Mouse (Mus musculus) midbrain, embryonic 14.5 days (tissue): ENCODE data around the gene Gm4756. TPM values are rescaled to one million over a fixed set of nuclear protein-coding genes. Genes with fewer than 3 reads are reported as not detected.

Source experiments
- ATAC-seq: fragments of 200-750 bp; cut with Nextera tagmentation; 2 replicates; pipeline ENCODE4 v1.8.0; 2017; ENCODE audit warnings: moderate number of reproducible peaks, moderate library complexity; ENCODE audit not compliant: low FRiP score, low TSS enrichment
- DNase-seq: peaks from one replicate; pipeline ENCODE4 v3.0.0-alpha.2; 2015
- H3K27ac ChIP-seq: fragments of 300-500 bp; sonication (generic); replicated peaks from 2 replicates; pipeline ENCODE4 v1.5.1; 2014; ENCODE audit warnings: mild to moderate bottlenecking, low read depth, low read length, moderate library complexity
- H3K27me3 ChIP-seq: fragments of 300-500 bp; sonication (generic); 2 replicates; pipeline ENCODE4 v1.6.1; 2014; ENCODE audit warnings: low read length, control low read depth, mixed read lengths; ENCODE audit not compliant: control insufficient read depth, insufficient read depth
- H3K36me3 ChIP-seq: fragments of 300-500 bp; sonication (generic); 2 replicates; pipeline ENCODE4 v1.6.1; 2014; ENCODE audit warnings: low read length, control low read depth; ENCODE audit not compliant: control insufficient read depth, insufficient read depth
- H3K4me1 ChIP-seq: fragments of 300-500 bp; sonication (generic); 2 replicates; pipeline ENCODE4 v1.6.1; 2014; ENCODE audit warnings: mild to moderate bottlenecking, antibody characterized with exemption, low read length, control low read depth; ENCODE audit not compliant: control insufficient read depth, insufficient read depth
- H3K4me2 ChIP-seq: fragments of 300-500 bp; sonication (generic); 2 replicates; pipeline ENCODE4 v1.6.1; 2014; ENCODE audit warnings: mild to moderate bottlenecking, low read length, moderate library complexity
- H3K4me3 ChIP-seq: fragments of 300-500 bp; sonication (generic); replicated peaks from 2 replicates; pipeline ENCODE4 v1.5.1; 2014; ENCODE audit warnings: low read depth, low read length
- H3K9ac ChIP-seq: fragments of 300-500 bp; sonication (generic); replicated peaks from 2 replicates; pipeline ENCODE4 v1.6.1; 2014; ENCODE audit warnings: mild to moderate bottlenecking, low read length, moderate library complexity
- H3K9me3 ChIP-seq: fragments of 300-500 bp; sonication (generic); 2 replicates; pipeline ENCODE4 v1.6.1; 2016; ENCODE audit warnings: low read length, control low read depth, mixed read lengths; ENCODE audit not compliant: control insufficient read depth
- WGBS: fragments of 180-500 bp; shearing (Covaris S2); extraction: QIAGEN DNeasy Blood & Tissue Kit; methylation state at CpG from one replicate; pipeline ENCODE4 v1.1.7; 2014; 5-methylcytosine and 5-hydroxymethylcytosine counted together
- polyA plus RNA-seq: library from polyadenylated mRNA; unstranded; fragments of >200 nt; fragmentation: Nextera tagmentation; extraction: Ambion mirVana; gene quantifications from 2 replicates; pipeline ENCODE4 v1.2.1, GENCODE M21; 2014

The Gm4756 gene
- polyA plus RNA-seq, 1 experiment from 2014 or later = not detected

GRCm38 (mm10) chr12:72582021-72582420 lies 67.4 kb downstream of the Gm4756 start:
- DNase-seq (no peak), ATAC-seq (no peak)
- Histone ChIP-seq H3K9me3 (no peaks in the 10 kb centered on the region), H3K27me3 (no peaks in the 10 kb centered on the region), H3K36me3 (peaks cover 5% of the 10 kb centered on the region; the same call in 1 of the 2 replicates), H3K4me3 (no peak overlapping the region), H3K27ac (no peak overlapping the region), H3K4me1 (no peaks in the 10 kb centered on the region), H3K9ac (no peak overlapping the region), H3K4me2 (no peak overlapping the region)
- WGBS = 92% methylated on average over 3 of the region's 3 CpGs

DNA sequence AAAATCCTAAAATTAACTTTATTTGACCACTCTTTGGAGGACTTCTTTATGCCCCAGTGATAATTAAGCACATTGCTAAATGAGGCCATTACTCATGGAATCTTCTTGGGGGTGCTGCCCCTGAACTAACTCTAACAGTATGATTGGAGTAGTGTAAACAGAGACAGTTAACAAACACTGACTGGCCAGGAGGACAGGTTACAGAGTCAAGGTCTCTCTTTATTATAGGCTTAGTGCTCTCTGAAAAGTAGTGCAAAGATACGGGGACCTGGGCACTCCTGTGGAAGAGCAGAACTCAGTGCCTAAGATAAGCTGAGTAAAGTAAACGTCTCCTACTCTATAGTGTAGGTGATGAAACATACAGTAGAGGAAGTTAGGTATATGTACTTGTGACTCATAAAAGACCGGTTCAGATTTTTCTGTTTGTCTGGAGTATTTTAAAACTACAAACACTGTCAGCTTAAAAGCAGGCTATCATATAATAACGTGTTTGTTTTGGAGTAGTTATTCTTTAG lies 85.1 kb downstream of the Gm4756 start:
- Histone ChIP-seq H3K4me2 (no peak overlapping the region), H3K4me3 (no peak overlapping the region), H3K27ac (no peak overlapping the region), H3K9me3 (no peaks in the 10 kb centered on the region), H3K9ac (no peak overlapping the region), H3K36me3 (peaks cover 4% of the 10 kb centered on the region; the same call in 1 of the 2 replicates), H3K4me1 (no peaks in the 10 kb centered on the region), H3K27me3 (no peaks in the 10 kb centered on the region)
- ATAC-seq (no peak), DNase-seq (no peak)
- 94% methylated on average over 4 of the region's 4 CpGs for WGBS

- 78% methylated on average over 4 of the region's 4 CpGs for WGBS
- Histone ChIP-seq H3K27me3 (no peaks in the 10 kb centered on the region), H3K9ac (no peak overlapping the region), H3K9me3 (no peaks in the 10 kb centered on the region), H3K4me2 (no peak overlapping the region), H3K4me3 (no peak overlapping the region), H3K27ac (no peak overlapping the region), H3K36me3 (0 out of 2 replicates have a peak, but pooled peaks cover 4% of the 10 kb centered on the region), H3K4me1 (peaks cover 6% of the 10 kb centered on the region; the same call in 1 of the 2 replicates)
- no peak for DNase-seq
- ATAC-seq = no peak
Observed at GRCm38 (mm10) chr12:72554347-72554746, 95.1 kb downstream of the Gm4756 start.

- 90% methylated on average over 10 of the region's 10 CpGs for WGBS
- H3K4me3 ChIP-seq = no peak overlapping the region
Observed at GRCm38 (mm10) chr12:72538571-72538970, 110.9 kb downstream of the Gm4756 start.

DNA sequence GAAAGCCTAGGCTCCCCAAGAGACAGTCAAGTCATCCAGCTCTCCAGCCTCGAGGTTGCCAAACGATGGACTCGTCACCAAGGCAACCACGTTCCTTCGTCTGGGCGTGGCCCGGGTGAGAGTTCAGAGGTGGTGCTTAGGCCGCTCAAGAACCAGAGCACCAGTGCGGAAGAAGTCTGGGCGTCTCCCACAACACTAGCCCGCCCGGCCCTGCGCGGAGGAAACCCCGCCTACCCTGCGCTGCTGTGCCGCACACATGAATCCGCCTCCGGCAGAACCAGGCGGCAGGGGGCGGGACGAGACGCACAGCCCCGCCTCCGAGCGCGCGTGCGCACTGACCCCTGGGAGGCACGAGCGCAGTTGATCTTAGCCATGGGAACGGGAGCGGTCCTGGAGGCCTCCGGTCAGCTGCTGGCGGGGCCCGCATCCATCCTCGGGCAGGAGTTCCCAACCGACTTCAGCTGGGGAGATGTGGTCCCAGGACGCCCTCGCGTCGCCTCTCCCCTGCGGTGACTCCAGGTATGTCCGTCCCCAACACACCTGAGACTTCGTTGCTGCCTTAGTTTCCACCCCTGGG lies 113.4 kb downstream of the Gm4756 start, which contains the start of gene Pcnx4:
Pcnx4 (plus strand) TSS at position 363 of the 577 bp plus-strand sequence.
- under 1% methylated on average over 45 of the region's 45 CpGs for WGBS
- peaks cover 7% of the 10 kb centered on the region; the same call in 1 of the 2 replicates for H3K4me1 ChIP-seq
- peak within 1 kb of the TSS; percentile 59 for H3K4me3 ChIP-seq
- ATAC-seq = peak; percentile 97
- H3K36me3 ChIP-seq = no peaks in the 10 kb centered on the region
- no peaks in the 10 kb centered on the region for H3K9me3 ChIP-seq
- H3K27me3 ChIP-seq = no peaks in the 10 kb centered on the region
- peak within 1 kb of the TSS; percentile 33 for H3K27ac ChIP-seq
- DNase-seq = peak; percentile 98
- peak within 1 kb of the TSS; percentile 71 for H3K4me2 ChIP-seq
- peak within 1 kb of the TSS; percentile 63 for H3K9ac ChIP-seq

More at GRCm38 (mm10) chr12:72538571-72538970, 110.9 kb downstream of the Gm4756 start:
- Histone ChIP-seq H3K9me3 (no peaks in the 10 kb centered on the region), H3K4me1 (peaks cover 7% of the 10 kb centered on the region; the same call in 1 of the 2 replicates), H3K27ac (no peak overlapping the region), H3K36me3 (no peaks in the 10 kb centered on the region; the same call in 1 of the 2 replicates), H3K9ac (no peak overlapping the region), H3K27me3 (no peaks in the 10 kb centered on the region), H3K4me2 (no peak overlapping the region)
- no peak for ATAC-seq
- no peak for DNase-seq

GRCm38 (mm10) chr12:72535599-72535998 lies 113.9 kb downstream of the Gm4756 start:
- Histone ChIP-seq H3K9me3 (no peaks in the 10 kb centered on the region), H3K9ac (peak overlapping the region; percentile 63), H3K4me3 (peak overlapping the region; percentile 59), H3K36me3 (no peaks in the 10 kb centered on the region), H3K27me3 (no peaks in the 10 kb centered on the region), H3K27ac (peak overlapping the region; percentile 33), H3K4me2 (peak overlapping the region; percentile 71), H3K4me1 (peaks cover 7% of the 10 kb centered on the region; the same call in 1 of the 2 replicates)
- 39% methylated on average over 3 of the region's 3 CpGs for WGBS
- ATAC-seq (no peak; the same call in 1 of the 2 replicates), DNase-seq (no peak)

DNA sequence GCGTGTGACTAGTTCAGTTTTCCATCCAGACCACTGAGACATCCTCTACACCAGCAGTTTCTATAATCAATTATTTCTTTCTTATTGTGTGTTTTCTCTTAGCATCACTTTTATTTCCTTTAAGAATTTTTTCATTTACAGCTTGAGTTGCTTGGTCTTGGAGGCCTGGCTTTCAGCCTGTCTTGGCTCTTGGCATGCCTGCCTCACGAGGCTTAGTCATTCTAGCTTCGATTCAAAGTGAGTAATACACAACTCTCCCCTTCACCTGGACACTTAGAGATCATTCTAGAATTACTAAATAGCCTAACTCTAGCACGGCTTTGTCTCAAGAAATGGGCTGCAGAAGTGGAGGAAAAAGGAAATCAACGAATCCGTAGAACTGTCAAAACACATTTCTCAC lies 115.5 kb downstream of the Gm4756 start:
- Histone ChIP-seq H3K4me2 (no peak overlapping the region), H3K9me3 (no peaks in the 10 kb centered on the region), H3K36me3 (no peaks in the 10 kb centered on the region), H3K27me3 (no peaks in the 10 kb centered on the region), H3K27ac (no peak overlapping the region), H3K4me1 (peaks cover 7% of the 10 kb centered on the region; the same call in 1 of the 2 replicates), H3K4me3 (no peak overlapping the region), H3K9ac (no peak overlapping the region)
- WGBS = 88% methylated on average over 6 of the region's 6 CpGs
- DNase-seq (no peak), ATAC-seq (no peak)

DNA sequence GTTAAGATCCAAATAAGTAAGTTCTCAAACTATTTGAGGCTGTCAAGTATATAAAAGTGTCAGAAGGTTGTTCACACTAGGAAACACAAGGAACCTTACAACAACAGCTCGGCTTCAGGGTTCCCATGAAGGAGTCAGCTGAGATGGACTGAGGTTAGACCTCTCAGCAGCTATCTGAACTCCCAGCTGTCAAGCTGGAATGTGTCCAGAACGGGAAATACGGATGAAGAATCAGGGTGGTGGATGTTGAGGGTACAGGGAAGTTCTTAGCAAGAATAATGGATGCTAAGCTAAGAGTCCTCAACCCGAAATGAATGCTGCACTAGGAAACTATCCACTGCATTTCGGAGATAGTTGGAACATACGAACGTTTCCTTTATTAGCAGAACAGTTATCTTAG lies 117.2 kb downstream of the Gm4756 start:
- Histone ChIP-seq H3K4me3 (no peak overlapping the region), H3K36me3 (no peaks in the 10 kb centered on the region), H3K27ac (no peak overlapping the region), H3K9ac (no peak overlapping the region), H3K27me3 (no peaks in the 10 kb centered on the region), H3K9me3 (no peaks in the 10 kb centered on the region), H3K4me2 (no peak overlapping the region), H3K4me1 (peaks cover 3% of the 10 kb centered on the region; the same call in 1 of the 2 replicates)
- ATAC-seq = no peak
- 85% methylated on average over 7 of the region's 7 CpGs for WGBS
- no peak for DNase-seq
